Mouse (Mus musculus) gastrocnemius, postnatal 4 days (tissue): ENCODE data around the gene Fshr. TPM values are rescaled to one million over a fixed set of nuclear protein-coding genes. Genes with fewer than 3 reads are reported as not detected.

Experiments
- DNase-seq, 2 experiments: peaks; one replicate each; pipeline ENCODE4 v3.0.0; 2021 to 2022; ENCODE audit warnings: low spot score in 2 of 2, mixed read lengths in 2 of 2
- total RNA-seq, 2 experiments: library from RNA; stranded (reverse); gene quantifications; 2 replicates each; pipeline ENCODE4 v1.2.3; 2021

The Fshr gene
- total RNA-seq, 2 experiments from 2014 or later = not detected

DNA sequence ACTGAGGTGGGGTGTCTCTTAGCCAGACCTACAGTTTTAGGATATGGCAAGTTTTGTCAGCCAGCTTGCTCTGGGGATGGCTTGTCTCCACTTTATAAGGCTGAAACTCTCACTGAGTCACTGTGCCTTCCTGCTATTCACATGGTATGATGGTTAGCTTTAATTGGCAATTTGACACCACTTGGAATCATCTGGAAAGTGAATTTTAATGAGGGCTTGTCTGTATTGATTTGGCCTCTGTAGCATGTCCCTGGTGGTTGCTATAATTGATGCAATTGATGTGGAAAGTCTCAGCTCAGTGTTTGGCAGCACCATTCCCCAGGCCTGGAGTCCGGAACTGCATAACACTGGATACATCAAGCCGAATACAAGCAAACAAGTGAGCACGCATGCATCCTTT is 164.4 kb downstream of the Fshr start:
- DNase-seq = no peak

DNA sequence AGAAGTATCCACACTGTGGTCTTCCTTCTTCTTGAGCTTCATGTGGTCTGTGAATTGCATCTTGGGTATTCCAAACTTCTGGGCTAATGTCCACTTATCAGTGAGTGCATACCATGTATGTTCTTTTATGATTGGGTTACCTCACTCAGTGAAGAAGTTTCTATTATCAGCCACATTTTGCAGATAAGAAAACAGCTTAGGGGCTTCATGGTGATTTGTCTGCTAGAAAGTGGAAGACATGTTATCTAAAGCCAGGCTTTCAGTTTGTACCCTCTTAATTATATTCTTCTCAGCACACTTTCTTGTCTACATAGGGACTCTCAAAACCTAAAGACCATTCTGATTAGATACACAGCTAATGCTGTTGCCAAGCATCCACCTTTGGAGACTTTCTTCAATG is 165.8 kb downstream of the Fshr start:
- no peak for DNase-seq

DNA sequence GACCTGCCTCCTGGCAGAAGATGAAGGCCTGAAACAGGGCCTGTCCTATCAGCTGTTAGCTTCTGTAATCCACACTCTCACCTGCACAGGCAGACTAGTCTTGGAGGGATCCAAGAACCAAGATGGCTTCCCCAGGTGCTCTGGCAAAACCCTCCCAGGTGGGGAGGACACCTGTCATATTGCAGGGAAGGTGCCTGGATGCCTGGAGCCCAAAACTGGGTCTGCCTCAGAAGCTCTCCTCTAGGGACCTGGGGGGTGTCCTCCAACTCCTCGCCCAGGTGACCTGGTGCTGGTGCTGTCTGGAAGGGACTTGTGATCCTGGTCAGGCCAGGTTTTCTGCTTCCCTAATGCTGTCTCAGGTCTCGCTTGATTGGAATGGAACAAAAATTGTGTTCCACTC is 167.5 kb downstream of the Fshr start:
- no peak for DNase-seq

DNA sequence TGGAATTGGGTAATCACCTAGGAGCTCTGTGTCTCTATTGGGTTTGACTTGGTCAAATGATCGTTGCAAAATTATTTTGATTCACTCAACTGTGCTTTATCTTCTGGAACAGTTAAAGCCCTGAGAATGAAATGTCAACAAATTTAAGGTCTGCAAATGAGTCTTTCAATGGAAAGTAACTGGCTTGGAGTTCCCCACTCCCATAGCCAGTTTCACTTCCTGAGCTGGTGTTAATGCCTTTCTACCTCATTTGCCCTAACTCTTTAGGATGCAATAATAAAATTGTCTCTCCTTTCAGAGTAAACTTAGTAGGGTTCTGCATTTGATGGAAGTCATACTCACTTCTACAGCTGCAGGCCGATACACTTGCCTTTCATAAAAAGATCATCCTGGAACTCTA is 181.0 kb downstream of the Fshr start:
- DNase-seq = no peak

DNA sequence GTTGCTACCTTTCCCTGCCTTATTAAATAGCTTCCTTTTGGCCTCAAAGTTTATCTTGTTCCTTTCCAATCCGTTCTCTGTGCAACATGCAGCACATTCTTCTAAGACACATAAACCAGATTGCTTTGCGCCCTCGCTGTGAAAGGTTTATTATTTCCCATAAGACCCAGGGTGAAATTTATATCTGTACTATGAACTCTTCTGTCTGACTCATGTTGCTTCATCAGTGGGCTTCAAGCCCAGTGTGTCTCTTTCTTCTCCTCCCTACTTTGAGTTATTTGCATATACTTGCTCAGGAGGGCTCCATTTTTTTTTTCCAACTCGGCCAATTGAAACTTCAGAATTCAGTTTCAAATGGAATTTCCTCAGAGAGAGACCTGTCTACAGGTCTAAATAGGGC is 183.5 kb downstream of the Fshr start:
- no peak for DNase-seq

DNA sequence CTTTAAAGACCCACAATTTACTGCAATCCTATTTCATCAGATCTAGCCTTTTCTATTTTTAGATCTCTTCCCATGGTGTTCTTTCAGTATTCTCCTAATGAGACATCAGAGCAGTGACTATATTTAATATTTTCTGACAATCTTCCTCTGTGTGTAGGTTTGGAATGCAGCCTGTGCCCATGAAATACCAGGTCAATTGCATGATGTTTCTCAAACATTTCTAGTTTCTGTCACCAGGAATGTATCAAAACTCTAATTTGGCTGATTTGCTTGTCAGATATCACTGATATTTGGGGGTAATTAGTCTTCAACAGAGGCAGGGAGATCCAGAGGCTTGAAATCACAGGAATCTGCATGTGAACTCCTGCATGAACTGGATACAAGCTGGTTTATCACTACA is 186.8 kb downstream of the Fshr start:
- no peak for DNase-seq

DNA sequence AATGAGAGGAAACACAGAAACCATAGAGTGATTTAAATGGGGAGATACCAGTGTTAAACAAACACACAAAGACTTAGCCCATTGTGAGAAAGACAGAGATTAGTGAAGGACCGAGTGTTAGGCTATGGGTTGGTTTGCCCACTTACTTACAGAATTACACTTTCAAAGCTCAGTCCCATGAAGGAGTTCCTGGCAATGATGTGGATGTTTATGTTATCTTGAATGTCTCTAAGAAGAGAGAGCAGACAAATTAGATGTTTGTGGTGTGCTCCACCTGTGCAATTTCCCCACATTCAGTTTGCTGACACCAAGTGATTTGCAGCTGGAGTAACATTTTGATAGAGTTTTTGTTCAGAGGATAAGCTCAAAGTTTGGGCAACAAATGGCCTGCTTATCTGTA is 191.4 kb downstream of the Fshr start:
- no peak for DNase-seq

DNA sequence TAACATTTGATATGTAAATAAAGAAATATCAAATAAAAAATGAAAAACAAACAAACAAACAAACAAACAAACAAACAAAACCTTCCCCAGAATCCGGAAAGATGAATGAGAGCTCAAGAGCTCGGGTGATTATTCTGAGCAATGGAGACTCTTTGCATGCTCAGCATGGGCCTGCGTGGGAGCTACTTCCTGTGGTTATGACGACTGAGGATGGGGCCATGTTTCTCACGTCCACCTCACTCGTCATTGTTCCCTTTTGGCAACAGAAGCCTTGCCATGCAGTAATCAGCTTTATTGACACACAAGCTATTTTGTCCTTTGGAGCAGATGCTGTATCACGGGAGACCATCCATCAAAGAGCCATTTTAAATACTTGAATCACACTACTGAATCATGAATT is 191.8 kb downstream of the Fshr start:
- no peak for DNase-seq

DNA sequence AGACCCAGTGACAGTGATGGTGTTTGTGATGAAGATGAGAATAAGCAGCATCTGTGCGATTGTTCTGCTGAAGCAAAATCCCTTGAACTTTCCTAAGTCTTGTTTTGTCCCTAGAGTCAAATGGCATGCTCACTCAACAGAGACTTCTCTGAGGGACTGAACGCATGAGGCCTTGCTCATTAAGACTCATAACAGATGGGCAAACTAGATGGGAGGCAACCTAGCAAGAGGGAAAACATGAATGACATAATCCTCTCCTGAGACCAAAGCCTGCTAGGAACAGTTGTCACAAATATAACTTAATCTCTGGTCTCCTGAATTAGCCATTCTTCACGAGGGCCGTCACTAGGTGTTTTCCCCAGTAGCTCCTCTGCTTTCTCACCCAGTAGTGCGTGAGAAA is 194.5 kb downstream of the Fshr start:
- no peak for DNase-seq

DNA sequence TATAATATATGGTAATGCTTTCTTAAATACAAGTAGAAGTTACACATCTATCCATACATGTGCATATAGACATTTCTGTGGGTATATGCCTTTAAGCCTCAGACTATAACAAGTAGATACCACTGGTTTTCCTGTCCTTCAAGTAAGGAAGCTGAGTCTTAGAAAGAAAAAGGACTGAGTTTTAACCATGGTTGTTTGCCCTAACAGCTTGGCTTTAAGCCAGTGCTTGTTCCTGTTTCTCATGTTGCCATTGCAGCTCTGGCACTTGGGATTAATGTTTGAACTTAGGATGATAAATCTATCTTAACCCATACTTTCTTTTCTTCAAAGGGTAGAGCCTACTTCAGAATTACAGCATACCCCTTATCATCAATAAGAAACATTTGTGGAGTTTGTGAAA is 200.6 kb downstream of the Fshr start:
- no peak for DNase-seq

DNA sequence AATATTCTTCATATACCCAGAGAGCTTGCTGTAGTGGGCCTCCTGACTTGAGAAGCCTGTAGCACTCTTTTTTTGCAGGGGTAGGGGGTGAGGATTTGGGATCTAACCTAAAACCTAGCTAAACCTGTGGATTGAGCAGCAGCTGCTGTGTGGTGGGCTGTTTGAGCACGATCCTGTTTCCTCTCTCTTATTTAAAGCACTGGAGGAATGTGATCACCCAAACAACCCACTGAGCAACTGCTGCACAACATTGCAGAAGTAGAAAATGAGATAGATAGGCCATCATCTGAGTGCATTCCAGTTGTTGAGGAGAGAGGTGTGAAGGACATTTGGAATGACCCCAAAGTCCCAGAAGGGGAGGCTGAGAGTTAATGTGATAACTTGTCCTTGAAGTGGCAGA is 202.2 kb downstream of the Fshr start:
- DNase-seq = no peak

DNA sequence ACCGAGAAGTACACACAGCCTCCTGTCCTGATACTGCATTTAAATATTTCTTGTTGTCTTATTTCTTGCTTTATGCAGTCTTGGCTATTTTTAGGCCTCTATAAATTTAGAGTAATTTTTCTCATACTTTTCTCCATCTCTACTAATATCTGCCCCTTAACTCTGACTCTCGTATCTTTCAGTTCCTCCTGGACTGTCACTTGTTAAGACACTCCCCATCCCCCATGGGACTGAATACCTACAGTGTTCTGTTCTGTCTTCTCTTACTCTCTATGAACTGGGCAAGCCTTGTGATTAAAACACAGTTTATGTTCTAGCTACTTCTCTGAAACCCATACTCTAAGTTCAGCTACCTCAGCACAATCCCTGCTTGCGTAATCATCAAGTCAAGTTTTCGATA is 209.2 kb downstream of the Fshr start:
- no peak for DNase-seq

DNA sequence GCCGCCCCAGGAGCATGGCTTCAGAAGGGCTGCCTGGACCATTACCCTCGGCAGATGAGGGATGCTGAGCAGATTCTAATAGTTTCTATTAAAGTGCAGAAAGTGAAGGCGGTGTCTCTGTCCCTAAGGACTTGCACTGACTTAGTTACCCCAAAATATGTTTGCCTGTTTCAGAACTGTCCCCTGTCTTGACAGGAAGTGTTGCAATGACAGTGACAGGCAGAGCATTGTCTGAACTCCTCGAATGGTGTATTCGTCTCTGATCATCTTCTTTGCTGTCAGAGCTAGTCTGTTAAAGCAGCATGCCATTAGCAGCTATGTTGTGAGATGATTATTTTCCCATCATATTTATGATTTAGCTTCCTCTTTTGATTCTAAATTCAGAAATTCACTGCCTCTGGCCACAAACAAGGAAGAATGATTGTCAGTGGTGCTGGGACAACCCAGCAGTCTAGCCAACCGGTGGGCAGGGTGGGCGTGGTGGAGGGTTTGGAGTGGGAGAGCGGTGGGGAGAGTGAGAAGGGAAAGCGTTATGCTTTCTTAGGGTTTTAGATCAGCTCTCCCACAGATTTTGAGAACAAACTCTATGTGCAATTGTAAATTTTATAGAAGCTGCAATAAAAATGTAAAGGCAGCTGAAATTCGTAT is 219.6 kb downstream of the Fshr start:
- no peak for DNase-seq

DNA sequence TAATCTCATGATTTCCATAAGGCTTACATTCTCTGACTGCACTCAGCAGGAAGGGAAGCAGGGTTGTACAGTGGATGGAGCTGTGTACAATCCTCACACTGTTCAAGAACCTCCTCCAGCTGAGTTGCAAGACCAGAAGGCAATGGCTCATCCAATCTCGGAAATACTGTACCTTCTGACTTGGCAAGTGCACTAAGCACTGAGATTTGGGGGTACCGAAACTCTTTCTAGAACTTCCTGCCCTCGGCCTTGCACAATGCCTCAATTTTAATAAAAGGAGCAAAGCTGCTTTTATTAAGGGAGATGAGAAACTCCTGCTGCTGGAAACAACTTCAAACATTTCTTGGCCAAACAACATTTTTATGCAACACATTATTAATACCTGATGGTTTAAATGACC is 225.9 kb downstream of the Fshr start:
- DNase-seq = no peak

DNA sequence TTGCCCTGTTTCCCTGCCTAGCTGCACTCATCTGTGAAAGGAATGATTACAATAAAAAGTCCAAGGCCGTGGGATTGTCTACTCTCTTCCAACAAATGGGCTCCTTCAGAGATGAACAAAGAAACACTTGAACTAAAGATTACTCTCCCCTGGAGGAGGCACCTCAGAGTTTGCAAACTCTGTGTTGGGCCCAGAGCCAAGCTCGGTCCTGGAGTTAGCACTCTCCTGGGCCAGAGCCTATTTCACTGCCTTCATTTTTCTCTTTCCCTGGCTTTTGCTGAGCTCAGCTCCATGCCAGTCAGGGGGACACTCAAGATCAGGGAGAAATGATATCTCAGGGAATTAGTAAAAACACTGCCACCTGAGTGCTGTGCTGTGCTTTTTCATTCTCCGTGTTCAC is 234.4 kb downstream of the Fshr start:
- DNase-seq = no peak

DNA sequence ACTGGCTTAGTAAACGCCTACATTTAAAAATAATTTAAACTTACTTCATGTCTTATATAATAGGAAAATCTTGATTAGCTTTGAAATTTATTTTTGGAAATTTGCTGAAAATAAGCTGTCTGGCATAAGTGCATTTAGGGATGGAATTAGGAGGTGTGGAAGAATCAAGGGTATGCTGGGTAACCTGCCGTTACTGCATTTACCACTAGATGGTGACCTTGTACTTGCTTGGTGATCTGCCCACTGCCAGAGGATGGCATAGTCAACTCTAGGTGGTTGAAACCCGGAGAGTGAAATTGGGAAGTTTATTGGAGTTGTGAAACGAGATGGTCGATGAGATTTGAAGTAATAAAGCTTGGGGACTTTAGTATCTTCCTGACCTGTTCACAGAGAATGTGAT is 246.5 kb downstream of the Fshr start:
- DNase-seq = no peak

DNA sequence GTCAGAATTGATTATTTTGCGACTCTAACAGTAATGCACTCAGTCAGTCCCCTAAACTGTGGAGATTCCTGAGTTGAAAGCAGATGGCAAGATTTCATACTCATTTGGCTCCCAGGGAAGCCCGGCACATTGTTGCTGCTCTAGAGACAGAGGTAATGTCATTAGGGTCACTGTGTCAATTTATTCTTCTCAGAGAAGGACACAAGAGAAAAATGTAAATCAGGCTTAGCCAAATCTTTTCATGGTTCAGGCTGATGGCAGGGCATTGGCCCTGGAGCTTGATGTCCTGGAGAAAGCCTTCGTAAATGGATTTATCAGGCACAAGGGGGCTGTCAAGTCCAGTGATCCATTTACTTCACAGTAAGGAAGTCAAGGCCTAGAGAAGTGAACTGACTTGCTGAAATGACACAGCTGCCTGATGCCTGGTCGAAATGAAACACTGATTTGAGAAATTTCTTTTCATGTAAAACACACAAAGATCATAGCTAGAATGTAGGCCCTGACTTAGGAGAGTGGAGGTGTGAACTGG is 262.3 kb downstream of the Fshr start:
- DNase-seq = no peak

DNA sequence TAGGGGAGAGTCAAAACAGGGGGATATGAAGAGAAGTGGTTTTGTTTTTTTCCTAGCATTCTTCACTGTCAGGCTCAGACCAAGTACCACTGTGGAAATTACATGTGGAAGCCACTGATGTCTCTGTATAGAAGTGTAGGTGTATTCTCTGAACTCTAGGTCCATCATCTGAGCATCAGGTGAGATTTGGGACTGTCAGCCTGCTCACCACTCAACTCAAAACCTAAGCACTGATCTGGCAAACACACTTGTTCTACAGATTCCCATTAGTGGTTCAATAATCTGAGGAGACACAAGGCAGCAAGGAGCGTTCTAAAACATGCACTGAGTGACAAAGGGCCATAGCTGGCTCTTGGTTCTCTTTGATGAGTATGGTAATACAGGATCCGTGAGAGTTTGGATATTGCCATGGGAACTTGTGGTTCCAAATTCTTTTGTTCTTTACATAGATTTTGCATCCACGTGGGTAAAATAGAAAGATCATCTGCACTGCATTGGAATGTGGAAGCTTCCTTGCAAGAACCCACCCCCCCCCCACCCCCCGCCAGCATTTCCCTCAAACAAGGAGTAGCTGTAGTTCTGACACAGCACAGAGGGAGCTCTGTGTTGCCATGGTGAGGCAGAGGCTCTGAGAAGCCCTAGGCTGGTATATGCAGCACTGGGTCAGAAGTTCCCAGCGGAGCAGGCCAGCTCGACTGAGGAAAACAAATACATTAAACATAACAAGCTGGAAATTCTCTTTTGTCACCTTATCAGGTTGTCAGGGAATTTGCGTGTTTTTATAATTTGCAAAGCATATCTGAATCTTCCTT is 262.9 kb downstream of the Fshr start:
- DNase-seq = no peak

DNA sequence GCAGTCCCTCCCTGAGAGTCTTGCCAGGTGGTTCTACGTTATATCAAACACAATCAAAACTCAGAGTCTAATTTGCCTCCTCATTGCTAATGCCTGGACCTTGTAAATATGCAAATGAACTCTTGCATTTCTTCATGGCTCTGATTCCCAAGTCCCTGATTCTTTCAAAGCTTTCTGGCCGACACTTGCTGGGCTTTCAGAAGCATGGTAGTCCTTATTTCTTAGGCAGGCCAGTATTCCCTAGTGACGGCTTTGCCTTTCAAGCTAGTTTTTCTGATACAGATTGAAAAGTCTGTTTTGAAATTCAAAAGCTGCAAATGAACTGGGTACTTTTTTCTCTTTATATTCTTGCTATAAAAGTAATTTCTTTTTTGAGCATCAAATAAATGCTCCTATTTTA is 263.5 kb downstream of the Fshr start:
- no peak for DNase-seq
